Mouse (Mus musculus): Measurements from ENCODE around the gene Nxpe2.
"Not testable (repeated sequence)": the region's sequence is repeated elsewhere in the genome, so short reads cannot be mapped to it uniquely, and the experiment has no call there.

Gene Nxpe2

DNA sequence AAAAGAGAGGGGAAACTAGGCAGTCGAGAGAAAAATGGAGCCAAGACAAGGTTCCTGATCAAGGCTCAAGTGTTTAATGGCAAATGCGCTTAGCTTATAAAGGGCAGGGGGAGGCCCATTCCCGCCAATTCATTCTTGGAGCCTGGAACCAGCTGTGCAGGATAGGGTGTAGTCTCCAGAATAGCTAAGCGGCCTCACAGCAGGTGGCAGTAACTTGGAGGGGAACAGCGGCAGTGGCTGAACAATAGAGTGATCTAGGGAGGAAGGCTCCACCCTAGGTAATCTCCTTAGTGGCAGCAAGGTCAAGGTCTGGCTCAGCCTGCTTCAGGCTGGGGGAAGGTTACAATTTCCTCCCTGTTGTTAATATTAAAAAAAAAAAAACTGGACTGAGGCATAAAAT, 49.7 kb downstream of the Nxpe2 start:
- DNase-seq (ENCODE audit: extremely low read depth, low read depth, low spot score): not testable (repeated sequence)

DNA sequence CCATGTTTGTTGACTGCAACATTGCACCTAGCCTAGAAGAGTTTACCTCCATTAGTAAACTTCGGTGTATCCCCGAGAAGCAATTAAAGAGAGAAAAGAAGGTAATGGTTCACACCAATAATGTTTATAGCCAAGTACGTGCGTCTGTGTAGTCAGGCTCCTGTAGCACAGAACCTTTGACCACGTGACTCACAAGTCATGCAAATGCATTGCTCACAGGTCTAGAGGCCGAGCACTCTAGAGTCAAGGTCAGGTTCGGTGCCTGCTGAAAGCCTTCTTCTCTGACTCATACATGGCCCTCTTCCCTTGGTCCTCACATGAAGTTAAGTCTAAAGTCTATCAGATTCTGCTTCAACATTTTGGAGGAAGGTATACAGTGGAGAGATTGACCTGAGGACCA, 54.3 kb downstream of the Nxpe2 start:
- no peak for DNase-seq (ENCODE audit: extremely low read depth, low read depth, low spot score)

DNA sequence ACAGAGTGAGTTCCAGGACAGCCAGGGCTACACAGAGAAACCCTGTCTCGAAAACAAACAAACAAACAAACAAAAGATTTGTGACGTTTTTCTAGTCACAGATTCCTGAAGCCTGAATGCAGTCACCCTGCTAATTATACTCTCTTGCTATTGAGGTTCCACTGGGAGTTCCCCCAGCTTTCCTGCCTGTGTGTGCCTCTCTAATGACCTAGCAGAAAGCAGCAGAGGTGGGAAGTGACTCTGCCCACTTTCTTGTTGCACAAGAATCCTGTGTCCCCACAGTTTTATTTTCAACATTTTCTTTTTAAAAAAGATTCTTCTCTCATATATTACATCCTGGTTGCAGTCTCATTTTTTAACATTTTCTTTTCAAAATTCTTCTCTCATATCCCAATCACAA, 58.5 kb downstream of the Nxpe2 start:
- DNase-seq (ENCODE audit: extremely low read depth, low read depth, low spot score): no peak

DNA sequence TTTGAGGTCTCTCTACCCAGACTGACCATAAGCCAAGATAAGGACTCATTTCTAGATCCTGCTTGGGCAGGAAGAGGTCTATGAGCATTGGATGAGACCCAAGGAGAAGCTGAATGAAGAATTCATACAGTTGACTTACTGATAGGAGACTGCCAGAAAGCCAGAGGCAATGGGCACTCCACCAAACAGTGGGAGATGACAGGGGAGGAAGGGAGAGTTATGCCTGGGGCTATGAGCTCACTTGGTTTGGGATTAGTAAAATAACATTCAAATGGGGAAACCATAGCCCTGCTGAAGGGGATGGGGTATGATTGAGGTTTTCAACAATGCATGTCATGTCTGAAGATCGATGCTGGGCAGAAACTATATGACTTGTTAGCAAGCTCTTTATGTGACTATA, 63.0 kb downstream of the Nxpe2 start:
- DNase-seq (ENCODE audit: extremely low read depth, low read depth, low spot score): no peak

DNA sequence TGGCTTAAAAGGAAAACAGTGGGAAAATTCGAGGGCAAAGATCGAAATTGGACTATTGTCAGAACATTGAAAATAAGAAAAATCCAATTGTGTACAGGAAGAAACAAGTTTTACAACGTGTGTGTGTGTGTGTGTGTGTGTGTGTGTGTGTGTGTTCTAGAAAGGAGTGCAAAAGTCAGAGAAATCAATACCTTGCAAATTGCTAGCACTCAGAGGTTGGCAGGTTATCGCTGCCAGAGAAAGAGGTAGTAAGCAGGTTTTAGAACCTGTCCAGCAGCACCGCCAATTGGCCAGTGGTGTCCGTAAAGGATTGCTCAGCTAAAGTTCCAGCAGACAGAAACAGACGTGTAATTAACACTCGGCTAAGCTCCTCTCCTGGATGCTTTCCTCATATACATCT, 69.0 kb downstream of the Nxpe2 start:
- DNase-seq (ENCODE audit: extremely low read depth, low read depth, low spot score): no peak

DNA sequence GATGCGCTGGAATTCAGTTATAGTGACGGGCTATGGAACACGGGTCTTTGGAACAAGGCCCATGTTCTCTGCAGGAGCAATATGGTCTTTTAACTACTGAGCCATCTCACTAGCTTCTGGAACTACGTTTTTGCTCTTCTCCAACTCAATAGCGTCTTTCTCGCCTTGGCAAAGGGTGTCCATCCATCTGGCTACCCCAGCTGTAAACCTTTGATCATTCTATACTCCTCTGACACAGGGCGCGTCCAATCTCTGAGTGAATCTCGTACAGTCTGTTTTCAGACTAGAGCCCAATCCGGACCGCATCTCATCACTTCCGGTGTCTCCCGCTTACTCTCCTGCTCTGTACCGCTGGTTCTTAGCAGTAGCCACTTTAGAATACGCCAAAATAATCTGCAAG, 76.4 kb downstream of the Nxpe2 start:
- DNase-seq (ENCODE audit: extremely low read depth, low read depth, low spot score): no peak

All from fat pad, adult 2 months (tissue).